Mouse (Mus musculus) embryonic facial prominence, embryonic 11.5 days (tissue): ENCODE data around the gene Gp5. TPM values are rescaled to one million over a fixed set of nuclear protein-coding genes. Genes with fewer than 3 reads are reported as not detected.

ENCODE experiments used
- ATAC-seq: fragments of 200-750 bp; cut with Nextera tagmentation; replicated peaks from 2 replicates; pipeline ENCODE4 v1.8.0; 2017; ENCODE audit warnings: low read depth; ENCODE audit not compliant: insufficient number of reproducible peaks, low FRiP score, low TSS enrichment
- DNase-seq: peaks from one replicate; pipeline ENCODE4 v3.0.0-alpha.2; 2015; ENCODE audit warnings: low spot score
- H3K27ac ChIP-seq: fragments of 300-500 bp; sonication (generic); replicated peaks from 2 replicates; pipeline ENCODE4 v1.5.1; 2014; ENCODE audit warnings: mild to moderate bottlenecking, low read depth, low read length, control low read depth
- H3K27me3 ChIP-seq: fragments of 300-500 bp; sonication (generic); 2 replicates; pipeline ENCODE4 v1.6.1; 2014; ENCODE audit warnings: mild to moderate bottlenecking, low read length, moderate library complexity, mixed read lengths; ENCODE audit not compliant: control insufficient read depth, insufficient read depth
- H3K36me3 ChIP-seq: fragments of 300-500 bp; sonication (generic); replicated peaks from 2 replicates; pipeline ENCODE4 v1.6.1; 2014; ENCODE audit warnings: low read depth, mild to moderate bottlenecking, low read length, moderate library complexity, mixed read lengths; ENCODE audit not compliant: control insufficient read depth, insufficient read depth
- H3K4me1 ChIP-seq: fragments of 300-500 bp; sonication (generic); 2 replicates; pipeline ENCODE4 v1.6.1; 2014; ENCODE audit warnings: low read length, mixed read lengths; ENCODE audit not compliant: control insufficient read depth, insufficient read depth
- H3K4me2 ChIP-seq: fragments of 300-500 bp; sonication (generic); 2 replicates; pipeline ENCODE4 v1.6.1; 2014; ENCODE audit warnings: low read depth, mild to moderate bottlenecking, control low read depth, low read length, moderate library complexity
- H3K4me3 ChIP-seq: fragments of 300-500 bp; sonication (generic); 2 replicates; pipeline ENCODE4 v1.5.1; 2014; ENCODE audit warnings: low read depth, low read length, control low read depth
- H3K9ac ChIP-seq: fragments of 300-500 bp; sonication (generic); replicated peaks from 2 replicates; pipeline ENCODE4 v1.6.1; 2014; ENCODE audit warnings: mild to moderate bottlenecking, control low read depth, low read length
- H3K9me3 ChIP-seq: fragments of 300-500 bp; sonication (generic); replicated peaks from 2 replicates; pipeline ENCODE4 v1.6.1; 2016; ENCODE audit warnings: mild to moderate bottlenecking, low read length, inconsistent platforms, mixed read lengths; ENCODE audit not compliant: control insufficient read depth
- WGBS: fragments of 180-500 bp; shearing (Covaris S2); extraction: QIAGEN DNeasy Blood & Tissue Kit; methylation state at CpG from one replicate; pipeline ENCODE4 v1.1.7; 2014; 5-methylcytosine and 5-hydroxymethylcytosine counted together
- polyA plus RNA-seq: library from polyadenylated mRNA; unstranded; fragments of >200 nt; fragmentation: Nextera tagmentation; extraction: Ambion mirVana; gene quantifications from 2 replicates; pipeline ENCODE4 v1.2.1, GENCODE M21; 2014

Gp5 gene
- polyA plus RNA-seq, 1 experiment from 2014 or later = 2.0 TPM

DNA sequence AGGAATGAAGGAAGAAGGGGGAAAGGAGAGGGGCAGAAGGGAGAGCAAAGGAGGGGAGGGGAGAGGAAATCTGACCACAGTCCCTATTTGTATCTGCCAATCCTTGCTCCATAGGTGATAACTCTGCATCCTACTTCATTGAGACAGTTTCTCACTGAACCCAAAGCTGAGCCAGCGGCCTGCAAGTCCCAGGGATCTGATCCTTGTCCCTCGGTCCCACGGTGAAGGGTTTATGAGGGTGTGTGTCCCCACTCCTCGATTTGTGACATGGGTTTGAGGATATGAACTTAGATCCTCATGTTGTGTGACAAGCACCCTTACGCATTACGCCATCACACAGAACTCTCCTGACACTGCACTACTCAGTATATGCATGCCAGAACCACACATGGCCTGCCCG is 15.5 kb downstream of the Gp5 start:
- no peaks in the 10 kb centered on the region for H3K36me3 ChIP-seq
- DNase-seq (no peak), ATAC-seq (no peak)
- H3K4me2 ChIP-seq = no peak overlapping the region
- H3K27ac ChIP-seq = no peak overlapping the region
- H3K4me1 ChIP-seq = no peaks in the 10 kb centered on the region
- no peak overlapping the region for H3K4me3 ChIP-seq
- no peaks in the 10 kb centered on the region for H3K9me3 ChIP-seq
- WGBS = 88% methylated on average over 7 of the region's 7 CpGs
- no peak overlapping the region for H3K9ac ChIP-seq
- no peaks in the 10 kb centered on the region for H3K27me3 ChIP-seq

DNA sequence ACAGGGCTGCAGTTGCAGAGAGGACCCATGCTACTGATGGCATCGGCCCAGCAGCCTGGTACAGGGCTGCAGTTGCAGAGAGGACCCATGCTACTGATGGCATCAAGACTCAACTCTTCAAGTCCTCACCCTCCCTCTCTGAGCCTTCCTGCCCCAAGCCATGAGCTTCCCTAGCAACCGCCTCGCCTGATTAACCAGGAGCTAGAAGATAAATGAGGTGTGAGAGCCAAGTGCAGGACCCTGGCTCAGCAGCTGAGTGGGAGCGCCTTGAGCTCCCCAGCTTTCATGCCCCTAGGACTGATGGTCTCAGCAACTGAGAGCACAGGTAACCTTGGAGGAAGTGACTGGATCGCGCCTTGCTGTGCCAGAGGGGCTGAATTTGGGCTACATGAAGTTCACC is 20.1 kb downstream of the Gp5 start:
- no peak overlapping the region for H3K27ac ChIP-seq
- H3K36me3 ChIP-seq = no peaks in the 10 kb centered on the region
- no peak overlapping the region for H3K9ac ChIP-seq
- H3K9me3 ChIP-seq = no peaks in the 10 kb centered on the region
- no peak for DNase-seq
- no peak overlapping the region for H3K4me2 ChIP-seq
- H3K27me3 ChIP-seq = no peaks in the 10 kb centered on the region
- ATAC-seq = no peak
- no peak overlapping the region for H3K4me3 ChIP-seq
- peaks cover under 1% of the 10 kb centered on the region; the same call in 1 of the 2 replicates for H3K4me1 ChIP-seq
- 81% methylated on average over 6 of the region's 6 CpGs for WGBS

DNA sequence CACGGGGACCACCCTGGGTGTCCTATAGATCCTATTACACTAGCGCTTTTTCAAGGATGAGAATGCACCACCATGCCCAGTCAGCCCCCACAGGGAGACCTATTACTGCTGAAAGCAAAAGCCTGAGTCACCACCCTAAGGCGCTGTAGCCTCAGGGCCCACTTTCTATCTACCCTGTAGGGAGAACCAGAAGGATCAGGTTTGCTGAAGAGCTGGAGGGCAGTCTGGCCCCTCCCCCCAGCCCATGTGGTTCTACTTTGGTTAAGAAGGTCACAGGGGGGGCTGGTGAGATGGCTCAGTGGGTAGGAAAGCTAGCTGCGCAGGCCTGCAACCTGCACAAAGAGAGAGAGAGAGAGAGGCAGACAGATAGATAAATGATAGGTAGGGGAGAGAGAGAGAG is 24.9 kb downstream of the Gp5 start:
- Histone ChIP-seq H3K36me3 (no peaks in the 10 kb centered on the region), H3K9me3 (no peaks in the 10 kb centered on the region), H3K4me1 (peaks cover 6% of the 10 kb centered on the region), H3K4me2 (no peak overlapping the region), H3K27ac (no peak overlapping the region), H3K4me3 (no peak overlapping the region), H3K9ac (no peak overlapping the region), H3K27me3 (peaks cover 8% of the 10 kb centered on the region)
- ATAC-seq = no peak
- WGBS = 45% methylated on average over 4 of the region's 4 CpGs
- DNase-seq = peak; percentile 70

DNA sequence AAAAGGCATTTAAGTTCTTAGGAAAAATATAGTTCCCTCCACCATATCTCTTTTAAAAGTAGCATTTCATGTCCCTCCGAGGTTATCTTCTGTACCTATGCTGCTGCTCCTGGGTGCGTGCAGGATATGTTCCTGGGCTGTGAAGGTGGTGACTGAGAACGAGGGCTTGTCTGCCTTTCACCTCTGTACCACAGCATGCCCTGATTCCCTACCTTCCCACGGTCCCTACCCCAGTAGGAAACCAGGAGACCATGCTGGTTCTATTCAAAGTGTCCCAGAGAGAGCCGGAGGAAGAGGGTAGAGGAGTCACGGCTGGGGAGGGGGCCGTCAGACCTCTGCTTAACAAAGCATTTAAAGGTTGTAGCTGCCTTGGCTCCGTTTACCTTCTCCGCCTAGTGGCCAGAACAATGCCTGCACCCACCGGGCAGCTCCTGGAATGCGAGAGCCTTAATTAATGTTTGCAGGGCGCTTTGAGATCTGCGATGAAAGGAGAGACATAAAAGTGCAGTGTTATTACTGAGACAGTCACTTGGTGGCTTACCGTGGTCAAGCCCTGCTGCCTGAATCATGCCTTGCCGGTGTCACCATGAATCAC is 26.7 kb downstream of the Gp5 start:
- Histone ChIP-seq H3K27ac (no peak overlapping the region), H3K9me3 (no peaks in the 10 kb centered on the region), H3K4me2 (peak overlapping the region; percentile 37), H3K27me3 (peaks cover 8% of the 10 kb centered on the region), H3K4me3 (no peak overlapping the region), H3K4me1 (peaks cover 6% of the 10 kb centered on the region), H3K36me3 (no peaks in the 10 kb centered on the region), H3K9ac (no peak overlapping the region; the same call in 1 of the 2 replicates)
- DNase-seq (peak; percentile 86), ATAC-seq (0 out of 2 replicates have a peak, but pooled peaks have one; percentile 19)
- 2% methylated on average over 15 of the region's 15 CpGs for WGBS

DNA sequence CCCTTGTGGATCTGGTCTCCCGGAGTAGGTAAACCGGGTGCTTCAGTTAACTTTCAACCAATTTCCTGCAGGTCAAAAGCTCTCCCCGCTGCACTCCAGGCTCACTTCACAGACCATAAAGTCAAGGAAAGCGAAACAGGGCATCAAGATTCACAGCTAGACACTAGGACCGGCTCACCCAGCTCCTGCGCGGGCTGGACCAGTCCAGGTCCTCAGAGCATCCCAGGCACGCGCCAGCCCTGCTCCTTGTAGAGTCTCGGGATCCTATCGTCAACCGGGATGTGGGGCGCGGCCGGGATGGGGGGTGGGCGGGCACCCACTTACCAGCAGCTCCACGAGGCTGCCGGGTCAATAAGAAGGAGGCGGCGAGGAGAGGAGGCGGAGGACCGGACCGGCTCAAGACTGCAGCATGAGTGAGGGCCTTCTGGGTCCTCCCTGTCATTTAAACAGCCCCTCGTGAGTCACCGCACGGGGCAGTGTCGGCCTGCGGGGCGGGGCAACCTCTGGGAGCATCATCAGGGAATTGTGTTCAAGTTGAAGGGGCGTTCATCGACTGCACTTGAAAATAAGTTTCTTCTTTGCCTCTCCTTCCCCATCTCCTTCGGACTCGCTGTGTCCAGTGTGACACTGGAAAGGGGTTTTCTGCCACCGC is 27.6 kb downstream of the Gp5 start, which contains the start of gene Lrrc15:
Lrrc15 (minus strand) TSS at position 413 of the 652 bp plus-strand sequence.
- H3K9me3 ChIP-seq = no peaks in the 10 kb centered on the region
- peaks cover 6% of the 10 kb centered on the region for H3K4me1 ChIP-seq
- ATAC-seq = no peak
- H3K27me3 ChIP-seq = peaks cover 8% of the 10 kb centered on the region
- peak within 1 kb of the TSS; percentile 45 for H3K4me2 ChIP-seq
- peak within 1 kb of the TSS; percentile 23 for H3K9ac ChIP-seq
- DNase-seq = peak; percentile 69
- WGBS = 7% methylated on average over 33 of the region's 34 CpGs
- no peak within 1 kb of the TSS for H3K27ac ChIP-seq
- H3K36me3 ChIP-seq = no peaks in the 10 kb centered on the region
- peak within 1 kb of the TSS; percentile 7; the same call in 1 of the 2 replicates for H3K4me3 ChIP-seq

DNA sequence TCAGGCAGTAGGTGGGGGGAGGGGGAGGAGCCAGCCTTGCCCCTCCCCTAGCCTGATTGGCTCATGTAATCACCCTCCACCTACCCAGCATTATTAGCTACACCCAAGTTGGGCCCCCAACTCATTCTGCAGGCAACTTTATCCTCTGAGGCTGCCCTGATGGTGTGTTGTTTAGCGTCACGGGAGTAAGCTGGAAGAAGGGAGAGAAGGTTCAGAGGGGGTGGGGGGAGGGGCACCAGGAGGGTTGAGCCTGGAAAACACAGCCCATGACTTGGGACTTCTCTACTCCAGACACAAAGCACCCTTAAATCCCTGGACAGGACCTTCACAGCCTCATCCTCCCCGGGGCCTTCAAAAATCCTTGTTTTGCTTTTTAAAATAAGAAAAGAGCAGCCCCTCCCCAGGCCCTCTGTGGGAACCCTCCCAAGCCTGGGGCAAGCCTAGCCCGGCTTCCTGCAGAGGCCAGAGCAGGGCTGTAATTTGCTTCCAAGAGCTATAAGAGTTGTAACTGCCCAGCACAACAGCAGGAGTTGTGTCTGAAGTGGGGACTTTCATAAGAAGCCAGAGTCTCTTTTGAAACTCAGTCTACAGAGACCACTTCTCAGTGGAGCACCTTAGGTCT is 29.8 kb downstream of the Gp5 start:
- 0% methylated on average over 4 of the region's 4 CpGs for WGBS
- Histone ChIP-seq H3K9me3 (no peaks in the 10 kb centered on the region), H3K4me1 (peaks cover 6% of the 10 kb centered on the region), H3K27me3 (peaks cover 8% of the 10 kb centered on the region), H3K4me3 (no peak overlapping the region), H3K9ac (no peak overlapping the region), H3K4me2 (no peak overlapping the region; the same call in 1 of the 2 replicates), H3K36me3 (no peaks in the 10 kb centered on the region), H3K27ac (no peak overlapping the region)
- DNase-seq = peak; percentile 40
- ATAC-seq = no peak

DNA sequence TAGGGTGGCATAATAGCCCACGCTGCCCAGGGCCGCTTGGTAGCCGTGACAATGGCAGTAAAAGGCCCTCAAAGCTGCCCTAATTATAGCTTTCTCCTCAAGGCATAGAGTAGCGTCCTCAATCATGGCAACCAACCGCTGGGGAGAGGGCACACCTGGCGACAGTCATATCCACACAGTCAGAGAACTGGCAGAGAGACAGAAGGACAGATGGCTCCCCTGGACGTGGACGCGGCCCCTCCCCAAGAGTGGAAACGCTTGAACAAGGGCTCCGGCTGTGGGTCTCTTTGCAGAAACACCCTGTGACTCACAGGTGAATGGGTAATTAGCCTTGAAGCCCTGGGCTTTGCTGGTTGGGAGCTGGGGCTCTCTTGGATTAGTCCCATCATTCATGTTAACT is 32.2 kb downstream of the Gp5 start:
- 80% methylated on average over 11 of the region's 11 CpGs for WGBS
- DNase-seq (no peak), ATAC-seq (no peak)
- Histone ChIP-seq H3K4me1 (peaks cover 3% of the 10 kb centered on the region), H3K27me3 (peaks cover 4% of the 10 kb centered on the region), H3K27ac (no peak overlapping the region), H3K4me2 (no peak overlapping the region), H3K36me3 (no peaks in the 10 kb centered on the region), H3K9me3 (no peaks in the 10 kb centered on the region), H3K4me3 (no peak overlapping the region), H3K9ac (no peak overlapping the region)
